Mouse (Mus musculus) stomach, embryonic 15.5 days (tissue): ENCODE results near the gene Slc8b1. TPM values are rescaled to one million over a fixed set of nuclear protein-coding genes. Genes with fewer than 3 reads are reported as not detected.

Experiments
- ATAC-seq: fragments of 200-750 bp; cut with Nextera tagmentation; 2 replicates; pipeline ENCODE4 v1.8.0; 2017; ENCODE audit warnings: low read depth, moderate number of reproducible peaks, moderate TSS enrichment; ENCODE audit not compliant: insufficient read depth, low FRiP score
- H3K27ac ChIP-seq: fragments of 300-500 bp; sonication (generic); 2 replicates; pipeline ENCODE4 v1.5.1; 2015; ENCODE audit warnings: mild to moderate bottlenecking, inconsistent platforms
- H3K27me3 ChIP-seq: fragments of 300-500 bp; sonication (generic); replicated peaks from 2 replicates; pipeline ENCODE4 v1.6.1; 2015; ENCODE audit warnings: inconsistent platforms
- H3K36me3 ChIP-seq: fragments of 300-500 bp; sonication (generic); 2 replicates; pipeline ENCODE4 v1.6.1; 2015; ENCODE audit warnings: inconsistent platforms
- H3K4me1 ChIP-seq: fragments of 300-500 bp; sonication (generic); 2 replicates; pipeline ENCODE4 v1.6.1; 2015; ENCODE audit warnings: inconsistent platforms
- H3K4me2 ChIP-seq: fragments of 300-500 bp; sonication (generic); 2 replicates; pipeline ENCODE4 v1.6.1; 2015; ENCODE audit warnings: mild to moderate bottlenecking, inconsistent platforms
- H3K4me3 ChIP-seq: fragments of 300-500 bp; sonication (generic); replicated peaks from 2 replicates; pipeline ENCODE4 v1.5.1; 2015; ENCODE audit warnings: inconsistent platforms
- H3K9ac ChIP-seq: fragments of 300-500 bp; sonication (generic); 2 replicates; pipeline ENCODE4 v1.6.1; 2015; ENCODE audit warnings: inconsistent platforms
- H3K9me3 ChIP-seq: fragments of 300-500 bp; sonication (generic); 2 replicates; pipeline ENCODE4 v1.6.1; 2016; ENCODE audit warnings: inconsistent platforms
- WGBS: fragments of 180-500 bp; shearing (Covaris S2); methylation state at CpG from one replicate; pipeline ENCODE4 v1.1.7; 2015; 5-methylcytosine and 5-hydroxymethylcytosine counted together
- polyA plus RNA-seq: library from polyadenylated mRNA; unstranded; fragments of >200 nt; fragmentation: Nextera tagmentation; extraction: Ambion mirVana; gene quantifications from 2 replicates; pipeline ENCODE4 v1.2.1, GENCODE M21; 2015

Gene Slc8b1
- polyA plus RNA-seq, 1 experiment from 2014 or later, result 8.3 TPM

GRCm38 (mm10) chr5:120571056-120571740 is 60.2 kb downstream of the Slc8b1 start:
- ATAC-seq, result no peak
- Histone ChIP-seq H3K27me3 (no peaks in the 10 kb centered on the region), H3K4me3 (no peak overlapping the region), H3K4me1 (peaks cover 57% of the 10 kb centered on the region), H3K27ac (peak overlapping the region; percentile 61), H3K9ac (no peak overlapping the region), H3K9me3 (no peaks in the 10 kb centered on the region), H3K4me2 (no peak overlapping the region), H3K36me3 (no peaks in the 10 kb centered on the region)
- WGBS, result 46% methylated on average over 14 of the region's 14 CpGs

GRCm38 (mm10) chr5:120574469-120575063 is 63.6 kb downstream of the Slc8b1 start:
- H3K9me3 ChIP-seq, result no peaks in the 10 kb centered on the region
- H3K36me3 ChIP-seq, result no peaks in the 10 kb centered on the region
- H3K27me3 ChIP-seq, result no peaks in the 10 kb centered on the region
- 70% methylated on average over 10 of the region's 10 CpGs for WGBS
- no peak overlapping the region for H3K27ac ChIP-seq
- H3K9ac ChIP-seq, result no peak overlapping the region
- H3K4me2 ChIP-seq, result no peak overlapping the region
- ATAC-seq, result no peak
- no peak overlapping the region for H3K4me3 ChIP-seq
- peaks cover 54% of the 10 kb centered on the region for H3K4me1 ChIP-seq

GRCm38 (mm10) chr5:120576781-120577301 is 65.9 kb downstream of the Slc8b1 start:
- no peaks in the 10 kb centered on the region for H3K27me3 ChIP-seq
- peak overlapping the region; percentile 58; the same call in 1 of the 2 replicates for H3K27ac ChIP-seq
- no peak overlapping the region for H3K4me2 ChIP-seq
- ATAC-seq, result peak; percentile 53; the same call in 1 of the 2 replicates
- H3K9me3 ChIP-seq, result no peaks in the 10 kb centered on the region
- H3K9ac ChIP-seq, result no peak overlapping the region
- peaks cover 39% of the 10 kb centered on the region for H3K4me1 ChIP-seq
- H3K4me3 ChIP-seq, result no peak overlapping the region
- WGBS, result 67% methylated on average over 11 of the region's 11 CpGs
- no peaks in the 10 kb centered on the region for H3K36me3 ChIP-seq

GRCm38 (mm10) chr5:120577935-120578441 is 67.0 kb downstream of the Slc8b1 start:
- Histone ChIP-seq H3K9ac (no peak overlapping the region), H3K27ac (peak overlapping the region; percentile 58), H3K4me3 (no peak overlapping the region), H3K9me3 (no peaks in the 10 kb centered on the region), H3K36me3 (0 out of 2 replicates have a peak, but pooled peaks cover under 1% of the 10 kb centered on the region), H3K4me2 (no peak overlapping the region), H3K4me1 (peaks cover 36% of the 10 kb centered on the region), H3K27me3 (no peaks in the 10 kb centered on the region)
- peak; percentile 20; the same call in 1 of the 2 replicates for ATAC-seq
- WGBS, result 50% methylated on average over 10 of the region's 10 CpGs

GRCm38 (mm10) chr5:120578504-120579081 is 67.6 kb downstream of the Slc8b1 start:
- Histone ChIP-seq H3K9ac (no peak overlapping the region), H3K4me1 (peaks cover 38% of the 10 kb centered on the region)
- 15% methylated on average over 12 of the region's 12 CpGs for WGBS

GRCm38 (mm10) chr5:120579211-120579897 is 68.4 kb downstream of the Slc8b1 start:
- no peaks in the 10 kb centered on the region for H3K27me3 ChIP-seq
- no peak overlapping the region for H3K4me3 ChIP-seq
- 0 out of 2 replicates have a peak, but pooled peaks cover 9% of the 10 kb centered on the region for H3K36me3 ChIP-seq
- H3K9me3 ChIP-seq, result no peaks in the 10 kb centered on the region
- H3K9ac ChIP-seq, result no peak overlapping the region
- H3K4me1 ChIP-seq, result peaks cover 40% of the 10 kb centered on the region
- 40% methylated on average over 26 of the region's 26 CpGs for WGBS
- peak; percentile 12; the same call in 1 of the 2 replicates for ATAC-seq
- H3K27ac ChIP-seq, result peak overlapping the region; percentile 67
- 0 out of 2 replicates have a peak overlapping the region, but pooled peaks have one; percentile 6 for H3K4me2 ChIP-seq

More at GRCm38 (mm10) chr5:120578504-120579081, 67.6 kb downstream of the Slc8b1 start:
- no peak overlapping the region for H3K4me3 ChIP-seq
- no peaks in the 10 kb centered on the region for H3K9me3 ChIP-seq
- peak; percentile 24; the same call in 1 of the 2 replicates for ATAC-seq
- H3K36me3 ChIP-seq, result 0 out of 2 replicates have a peak, but pooled peaks cover 4% of the 10 kb centered on the region
- H3K4me2 ChIP-seq, result 0 out of 2 replicates have a peak overlapping the region, but pooled peaks have one; percentile 6
- no peaks in the 10 kb centered on the region for H3K27me3 ChIP-seq
- H3K27ac ChIP-seq, result peak overlapping the region; percentile 67

GRCm38 (mm10) chr5:120579898-120580626 is 69.1 kb downstream of the Slc8b1 start:
- no peak for ATAC-seq
- H3K27ac ChIP-seq, result no peak overlapping the region
- H3K36me3 ChIP-seq, result peaks cover 15% of the 10 kb centered on the region; the same call in 1 of the 2 replicates
- no peaks in the 10 kb centered on the region for H3K9me3 ChIP-seq
- no peak overlapping the region for H3K9ac ChIP-seq
- H3K27me3 ChIP-seq, result no peaks in the 10 kb centered on the region
- H3K4me2 ChIP-seq, result no peak overlapping the region
- H3K4me1 ChIP-seq, result peaks cover 40% of the 10 kb centered on the region
- WGBS, result 88% methylated on average over 26 of the region's 26 CpGs
- no peak overlapping the region for H3K4me3 ChIP-seq

- Histone ChIP-seq H3K9ac (no peak overlapping the region), H3K9me3 (no peaks in the 10 kb centered on the region), H3K4me2 (no peak overlapping the region), H3K4me3 (no peak overlapping the region), H3K27ac (no peak overlapping the region), H3K4me1 (peaks cover 43% of the 10 kb centered on the region), H3K27me3 (no peaks in the 10 kb centered on the region), H3K36me3 (peaks cover 15% of the 10 kb centered on the region; the same call in 1 of the 2 replicates)
- 75% methylated on average over 9 of the region's 9 CpGs for WGBS
- no peak for ATAC-seq
These were observed 71.0 kb downstream of the Slc8b1 start for GRCm38 (mm10) chr5:120582002-120582401.

- Histone ChIP-seq H3K9me3 (no peaks in the 10 kb centered on the region), H3K9ac (no peak overlapping the region), H3K36me3 (peaks cover 15% of the 10 kb centered on the region; the same call in 1 of the 2 replicates), H3K27me3 (no peaks in the 10 kb centered on the region), H3K4me1 (peaks cover 38% of the 10 kb centered on the region), H3K4me3 (no peak overlapping the region), H3K4me2 (no peak overlapping the region), H3K27ac (no peak overlapping the region)
- no peak for ATAC-seq
- WGBS, result 85% methylated on average over 4 of the region's 4 CpGs
These were observed 72.5 kb downstream of the Slc8b1 start for GRCm38 (mm10) chr5:120583511-120583910.
